Mouse (Mus musculus): Measurements from ENCODE around the gene Thrap3. TPM values are rescaled to one million over a fixed set of nuclear protein-coding genes. Genes with fewer than 3 reads are reported as not detected.
"Not testable (repeated sequence)": the region's sequence is repeated elsewhere in the genome, so short reads cannot be mapped to it uniquely, and the experiment has no call there.

The Thrap3 gene
- polyA plus RNA-seq, 1 experiment: 103 TPM

- DNase-seq (ENCODE audit: extremely low spot score in 1 of 2, low spot score in 1 of 2): not testable (repeated sequence)
These were observed 31.8 kb downstream of the Thrap3 start for GRCm38 (mm10) chr4:126170737-126171136.

- DNase-seq (ENCODE audit: extremely low spot score in 1 of 2, low spot score in 1 of 2): no peak
These were observed 33.7 kb downstream of the Thrap3 start for GRCm38 (mm10) chr4:126168851-126169250.

GRCm38 (mm10) chr4:126166084-126166483, 36.5 kb downstream of the Thrap3 start:
- no peak for DNase-seq (ENCODE audit: extremely low spot score in 1 of 2, low spot score in 1 of 2)

- not testable (repeated sequence) for DNase-seq (ENCODE audit: extremely low spot score in 1 of 2, low spot score in 1 of 2)
These were observed 37.5 kb downstream of the Thrap3 start for GRCm38 (mm10) chr4:126165092-126165491.

- DNase-seq (ENCODE audit: extremely low spot score in 1 of 2, low spot score in 1 of 2): no peak
These were observed 38.9 kb downstream of the Thrap3 start for GRCm38 (mm10) chr4:126163685-126164084.

GRCm38 (mm10) chr4:126163067-126163659, 39.4 kb downstream of the Thrap3 start, which contains the start of gene Sh3d21:
TSS of gene Sh3d21 (minus strand) at chr4:126163491.
- no peak for DNase-seq (ENCODE audit: extremely low spot score in 1 of 2, low spot score in 1 of 2)

- DNase-seq (ENCODE audit: extremely low spot score in 1 of 2, low spot score in 1 of 2): peak; percentile 74 to 81
These were observed 40.0 kb downstream of the Thrap3 start for GRCm38 (mm10) chr4:126162544-126163066.

GRCm38 (mm10) chr4:126161986-126162385, 40.6 kb downstream of the Thrap3 start:
- no peak for DNase-seq (ENCODE audit: extremely low spot score in 1 of 2, low spot score in 1 of 2)

GRCm38 (mm10) chr4:126161456-126161855, 41.1 kb downstream of the Thrap3 start:
- no peak for DNase-seq (ENCODE audit: extremely low spot score in 1 of 2, low spot score in 1 of 2)

- no peak for DNase-seq (ENCODE audit: extremely low spot score in 1 of 2, low spot score in 1 of 2)
These were observed 41.6 kb downstream of the Thrap3 start for GRCm38 (mm10) chr4:126160981-126161380.

- DNase-seq (ENCODE audit: extremely low spot score in 1 of 2, low spot score in 1 of 2): peak in 1 of 2 experiments; percentile 42
These were observed 43.1 kb downstream of the Thrap3 start for GRCm38 (mm10) chr4:126159455-126159854.

- DNase-seq (ENCODE audit: extremely low spot score in 1 of 2, low spot score in 1 of 2): no peak
These were observed 45.0 kb downstream of the Thrap3 start for GRCm38 (mm10) chr4:126157562-126157961.

GRCm38 (mm10) chr4:126156617-126157016, 45.9 kb downstream of the Thrap3 start:
- no peak for DNase-seq (ENCODE audit: extremely low spot score in 1 of 2, low spot score in 1 of 2)

GRCm38 (mm10) chr4:126155869-126156268, 46.7 kb downstream of the Thrap3 start:
- no peak for DNase-seq (ENCODE audit: extremely low spot score in 1 of 2, low spot score in 1 of 2)

- DNase-seq (ENCODE audit: extremely low spot score in 1 of 2, low spot score in 1 of 2): no peak
These were observed 47.4 kb downstream of the Thrap3 start for GRCm38 (mm10) chr4:126155183-126155582.

GRCm38 (mm10) chr4:126152864-126153263, 49.7 kb downstream of the Thrap3 start:
- DNase-seq (ENCODE audit: extremely low spot score in 1 of 2, low spot score in 1 of 2): no peak

- DNase-seq (ENCODE audit: extremely low spot score in 1 of 2, low spot score in 1 of 2): no peak
These were observed 50.7 kb downstream of the Thrap3 start for GRCm38 (mm10) chr4:126151701-126152440.

GRCm38 (mm10) chr4:126150949-126151320, 51.6 kb downstream of the Thrap3 start:
- DNase-seq (ENCODE audit: extremely low spot score in 1 of 2, low spot score in 1 of 2): no peak

- DNase-seq (ENCODE audit: extremely low spot score in 1 of 2, low spot score in 1 of 2): no peak
These were observed 52.1 kb downstream of the Thrap3 start for GRCm38 (mm10) chr4:126150297-126150948.

GRCm38 (mm10) chr4:126149798-126150197, 52.8 kb downstream of the Thrap3 start:
- DNase-seq (ENCODE audit: extremely low spot score in 1 of 2, low spot score in 1 of 2): no peak

- no peak for DNase-seq (ENCODE audit: extremely low spot score in 1 of 2, low spot score in 1 of 2)
These were observed 53.4 kb downstream of the Thrap3 start for GRCm38 (mm10) chr4:126149041-126149676.
